Mouse (Mus musculus): ENCODE results near the gene Tshz2. TPM values are rescaled to one million over a fixed set of nuclear protein-coding genes. Genes with fewer than 3 reads are reported as not detected.

Gene Tshz2
- polyA plus RNA-seq, 1 experiment = 48.6 TPM

GRCm38 (mm10) chr2:170007426-170007958, 374.7 kb downstream of the Tshz2 start:
- no peak for DNase-seq (ENCODE audit: low read depth)

- no peak for DNase-seq (ENCODE audit: low read depth)
Measured at GRCm38 (mm10) chr2:170009729-170010128, 376.9 kb downstream of the Tshz2 start.

- no peak for DNase-seq (ENCODE audit: low read depth)
Measured at GRCm38 (mm10) chr2:170011858-170012257, 379.0 kb downstream of the Tshz2 start.

- no peak for DNase-seq (ENCODE audit: low read depth)
Measured at GRCm38 (mm10) chr2:170017302-170017701, 384.5 kb downstream of the Tshz2 start.

- DNase-seq (ENCODE audit: low read depth) = no peak
Measured at GRCm38 (mm10) chr2:170017926-170018325, 385.1 kb downstream of the Tshz2 start.

GRCm38 (mm10) chr2:170022953-170023352, 390.1 kb downstream of the Tshz2 start:
- no peak for DNase-seq (ENCODE audit: low read depth)

GRCm38 (mm10) chr2:170023741-170024140, 390.9 kb downstream of the Tshz2 start:
- DNase-seq (ENCODE audit: low read depth) = no peak

- no peak for DNase-seq (ENCODE audit: low read depth)
Measured at GRCm38 (mm10) chr2:170024939-170025338, 392.1 kb downstream of the Tshz2 start.

- no peak for DNase-seq (ENCODE audit: low read depth)
Measured at GRCm38 (mm10) chr2:170025896-170026295, 393.1 kb downstream of the Tshz2 start.

- DNase-seq (ENCODE audit: low read depth) = no peak
Measured at GRCm38 (mm10) chr2:170027837-170028236, 395.0 kb downstream of the Tshz2 start.

- no peak for DNase-seq (ENCODE audit: low read depth)
Measured at GRCm38 (mm10) chr2:170028488-170029303, 395.9 kb downstream of the Tshz2 start.

GRCm38 (mm10) chr2:170029304-170029856, 396.6 kb downstream of the Tshz2 start:
- DNase-seq (ENCODE audit: low read depth) = no peak

- no peak for DNase-seq (ENCODE audit: low read depth)
Measured at GRCm38 (mm10) chr2:170031226-170031625, 398.4 kb downstream of the Tshz2 start.

GRCm38 (mm10) chr2:170031872-170032271, 399.1 kb downstream of the Tshz2 start:
- DNase-seq (ENCODE audit: low read depth) = no peak

- no peak for DNase-seq (ENCODE audit: low read depth)
Measured at GRCm38 (mm10) chr2:170033219-170033618, 400.4 kb downstream of the Tshz2 start.

GRCm38 (mm10) chr2:170034794-170035193, 402.0 kb downstream of the Tshz2 start:
- DNase-seq (ENCODE audit: low read depth) = no peak

- no peak for DNase-seq (ENCODE audit: low read depth)
Measured at GRCm38 (mm10) chr2:170036791-170037241, 404.0 kb downstream of the Tshz2 start.

- no peak for DNase-seq (ENCODE audit: low read depth)
Measured at GRCm38 (mm10) chr2:170037346-170037745, 404.5 kb downstream of the Tshz2 start.

- no peak for DNase-seq (ENCODE audit: low read depth)
Measured at GRCm38 (mm10) chr2:170039772-170040171, 407.0 kb downstream of the Tshz2 start.

GRCm38 (mm10) chr2:170041101-170041500, 408.3 kb downstream of the Tshz2 start:
- DNase-seq (ENCODE audit: low read depth) = no peak

- no peak for DNase-seq (ENCODE audit: low read depth)
Measured at GRCm38 (mm10) chr2:170042471-170043213, 409.8 kb downstream of the Tshz2 start.

- DNase-seq (ENCODE audit: low read depth) = no peak
Measured at GRCm38 (mm10) chr2:170043290-170043689, 410.5 kb downstream of the Tshz2 start.
